Mouse (Mus musculus) ES-Bruce4 (cell line): Measurements from ENCODE around the gene Ttc28.

Source experiments
- CTCF ChIP-seq: IDR thresholded peaks from one replicate; pipeline ENCODE4 v1.8.1; 2011; ENCODE audit warnings: low read depth, low read length
- POLR2A ChIP-seq: IDR thresholded peaks from one replicate; pipeline ENCODE4 v1.8.1; 2011; ENCODE audit warnings: low read length; ENCODE audit not compliant: insufficient read depth

DNA sequence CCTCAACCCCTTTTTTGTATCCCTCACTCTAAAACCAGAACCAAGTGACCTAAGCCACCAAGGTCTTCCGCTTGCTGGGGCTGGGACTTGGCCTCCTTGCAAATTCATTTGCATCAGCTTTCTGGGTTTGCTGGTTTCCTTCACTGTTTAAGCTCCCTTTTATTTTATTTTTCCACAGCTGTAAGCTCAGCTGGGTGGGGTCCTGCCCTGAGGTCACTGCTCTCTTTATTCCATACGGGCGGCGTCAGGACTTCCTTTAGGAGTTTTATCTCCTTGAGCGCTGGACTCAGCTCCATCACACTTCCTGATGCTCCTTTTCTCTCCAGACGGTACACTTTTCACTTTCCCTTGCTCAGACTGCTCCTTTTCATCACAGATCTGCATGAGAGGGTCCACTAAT is 231.8 kb downstream of the Ttc28 start:
- TF ChIP-seq POLR2A (no peak), CTCF (no peak)
